Mouse (Mus musculus): ENCODE measurements at regions not wholly inside any gene's neighbourhood (a gene's known extent, or its start where the extent isn't known, plus 50 kb on each side); places are given as distances from the start of the nearest gene placed in this dataset.

GRCm38 (mm10) chr4:45647514-45647913, 115.2 kb upstream of the Shb start:
- no peak overlapping the region for H3K27ac ChIP-seq (replicated peaks; ENCODE audit: low read depth, low read length)
- peak; percentile 34 for DNase-seq (ENCODE audit: low spot score)
- no peaks in the 10 kb centered on the region for H3K9me3 ChIP-seq (ENCODE audit: control insufficient read depth, low read length)
- 81% methylated on average over 3 of the region's 3 CpGs for WGBS
- no peaks in the 10 kb centered on the region for H3K27me3 ChIP-seq (replicated peaks; ENCODE audit: control insufficient read depth, insufficient read depth, low read length)
- no peaks in the 10 kb centered on the region for H3K36me3 ChIP-seq (ENCODE audit: control insufficient read depth, insufficient read depth, low read length)
- H3K9ac ChIP-seq (ENCODE audit: low read depth, low read length), result no peak overlapping the region
- H3K4me3 ChIP-seq (ENCODE audit: low read depth, low read length), result no peak overlapping the region
- ATAC-seq (ENCODE audit: low read depth), result no peak
- no peak overlapping the region for H3K4me2 ChIP-seq (ENCODE audit: low read depth, low read length)
- no peaks in the 10 kb centered on the region for H3K4me1 ChIP-seq (ENCODE audit: control insufficient read depth, insufficient read depth, low read length)

GRCm38 (mm10) chr4:45642604-45643003, 110.3 kb upstream of the Shb start:
- Histone ChIP-seq H3K9ac (ENCODE audit: low read depth, low read length) (no peak overlapping the region), H3K27me3 (replicated peaks; ENCODE audit: control insufficient read depth, insufficient read depth, low read length) (no peaks in the 10 kb centered on the region), H3K27ac (replicated peaks; ENCODE audit: low read depth, low read length) (no peak overlapping the region), H3K4me2 (ENCODE audit: low read depth, low read length) (no peak overlapping the region), H3K4me1 (ENCODE audit: control insufficient read depth, insufficient read depth, low read length) (no peaks in the 10 kb centered on the region), H3K36me3 (ENCODE audit: control insufficient read depth, insufficient read depth, low read length) (no peaks in the 10 kb centered on the region), H3K4me3 (ENCODE audit: low read depth, low read length) (no peak overlapping the region), H3K9me3 (ENCODE audit: control insufficient read depth, low read length) (no peaks in the 10 kb centered on the region)
- 72% methylated on average over 10 of the region's 10 CpGs for WGBS
- DNase-seq (ENCODE audit: low spot score) (no peak), ATAC-seq (ENCODE audit: low read depth) (no peak)

GRCm38 (mm10) chr4:45641272-45641671, 109.0 kb upstream of the Shb start:
- WGBS, result 61% methylated on average over 5 of the region's 5 CpGs
- ATAC-seq (ENCODE audit: low read depth), result peak; percentile 62
- 0 out of 2 replicates have a peak, but pooled peaks cover 4% of the 10 kb centered on the region for H3K9me3 ChIP-seq (ENCODE audit: control insufficient read depth, low read length)

GRCm38 (mm10) chr4:45640713-45641112, 108.4 kb upstream of the Shb start:
- Histone ChIP-seq H3K27ac (replicated peaks; ENCODE audit: low read depth, low read length) (no peak overlapping the region), H3K4me3 (ENCODE audit: low read depth, low read length) (no peak overlapping the region), H3K36me3 (ENCODE audit: control insufficient read depth, insufficient read depth, low read length) (no peaks in the 10 kb centered on the region), H3K4me2 (ENCODE audit: low read depth, low read length) (no peak overlapping the region), H3K27me3 (replicated peaks; ENCODE audit: control insufficient read depth, insufficient read depth, low read length) (no peaks in the 10 kb centered on the region), H3K4me1 (ENCODE audit: control insufficient read depth, insufficient read depth, low read length) (no peaks in the 10 kb centered on the region), H3K9me3 (ENCODE audit: control insufficient read depth, low read length) (0 out of 2 replicates have a peak, but pooled peaks cover 6% of the 10 kb centered on the region), H3K9ac (ENCODE audit: low read depth, low read length) (no peak overlapping the region)
- ATAC-seq (ENCODE audit: low read depth), result no peak
- WGBS, result 65% methylated on average over 11 of the region's 11 CpGs
- no peak for DNase-seq (ENCODE audit: low spot score)

More at GRCm38 (mm10) chr4:45641272-45641671, 109.0 kb upstream of the Shb start:
- Histone ChIP-seq H3K27ac (replicated peaks; ENCODE audit: low read depth, low read length) (no peak overlapping the region), H3K4me1 (ENCODE audit: control insufficient read depth, insufficient read depth, low read length) (no peaks in the 10 kb centered on the region), H3K4me2 (ENCODE audit: low read depth, low read length) (no peak overlapping the region), H3K9ac (ENCODE audit: low read depth, low read length) (no peak overlapping the region), H3K36me3 (ENCODE audit: control insufficient read depth, insufficient read depth, low read length) (no peaks in the 10 kb centered on the region), H3K27me3 (replicated peaks; ENCODE audit: control insufficient read depth, insufficient read depth, low read length) (no peaks in the 10 kb centered on the region), H3K4me3 (ENCODE audit: low read depth, low read length) (no peak overlapping the region)
- DNase-seq (ENCODE audit: low spot score), result peak; percentile 35

GRCm38 (mm10) chr4:45639397-45640034, 107.2 kb upstream of the Shb start:
- H3K27ac ChIP-seq (replicated peaks; ENCODE audit: low read depth, low read length), result no peak overlapping the region
- 0 out of 2 replicates have a peak, but pooled peaks cover 6% of the 10 kb centered on the region for H3K9me3 ChIP-seq (ENCODE audit: control insufficient read depth, low read length)
- 85% methylated on average over 12 of the region's 12 CpGs for WGBS
- H3K27me3 ChIP-seq (replicated peaks; ENCODE audit: control insufficient read depth, insufficient read depth, low read length), result no peaks in the 10 kb centered on the region
- H3K4me3 ChIP-seq (ENCODE audit: low read depth, low read length), result no peak overlapping the region
- H3K9ac ChIP-seq (ENCODE audit: low read depth, low read length), result no peak overlapping the region
- DNase-seq (ENCODE audit: low spot score) (no peak), ATAC-seq (ENCODE audit: low read depth) (no peak)
- no peaks in the 10 kb centered on the region for H3K4me1 ChIP-seq (ENCODE audit: control insufficient read depth, insufficient read depth, low read length)
- no peak overlapping the region for H3K4me2 ChIP-seq (ENCODE audit: low read depth, low read length)
- no peaks in the 10 kb centered on the region for H3K36me3 ChIP-seq (ENCODE audit: control insufficient read depth, insufficient read depth, low read length)

GRCm38 (mm10) chr4:45638411-45638810, 106.1 kb upstream of the Shb start:
- 41% methylated on average over 8 of the region's 8 CpGs for WGBS
- ATAC-seq (ENCODE audit: low read depth), result no peak

GRCm38 (mm10) chr4:45631276-45632045, 99.2 kb upstream of the Shb start:
- no peak overlapping the region for H3K4me2 ChIP-seq (ENCODE audit: low read depth, low read length)
- 79% methylated on average over 7 of the region's 7 CpGs for WGBS
- H3K9ac ChIP-seq (ENCODE audit: low read depth, low read length), result no peak overlapping the region
- DNase-seq (ENCODE audit: low spot score) (no peak), ATAC-seq (ENCODE audit: low read depth) (no peak)
- no peaks in the 10 kb centered on the region for H3K27me3 ChIP-seq (replicated peaks; ENCODE audit: control insufficient read depth, insufficient read depth, low read length)
- no peak overlapping the region for H3K27ac ChIP-seq (replicated peaks; ENCODE audit: low read depth, low read length)
- no peaks in the 10 kb centered on the region for H3K36me3 ChIP-seq (ENCODE audit: control insufficient read depth, insufficient read depth, low read length)
- H3K9me3 ChIP-seq (ENCODE audit: control insufficient read depth, low read length), result 0 out of 2 replicates have a peak, but pooled peaks cover 3% of the 10 kb centered on the region
- H3K4me1 ChIP-seq (ENCODE audit: control insufficient read depth, insufficient read depth, low read length), result no peaks in the 10 kb centered on the region
- no peak overlapping the region for H3K4me3 ChIP-seq (ENCODE audit: low read depth, low read length)

More at GRCm38 (mm10) chr4:45638411-45638810, 106.1 kb upstream of the Shb start:
- no peak overlapping the region for H3K4me2 ChIP-seq (ENCODE audit: low read depth, low read length)
- no peak overlapping the region for H3K9ac ChIP-seq (ENCODE audit: low read depth, low read length)
- no peaks in the 10 kb centered on the region for H3K36me3 ChIP-seq (ENCODE audit: control insufficient read depth, insufficient read depth, low read length)
- no peaks in the 10 kb centered on the region for H3K4me1 ChIP-seq (ENCODE audit: control insufficient read depth, insufficient read depth, low read length)
- DNase-seq (ENCODE audit: low spot score), result no peak
- no peak overlapping the region for H3K27ac ChIP-seq (replicated peaks; ENCODE audit: low read depth, low read length)
- no peaks in the 10 kb centered on the region for H3K27me3 ChIP-seq (replicated peaks; ENCODE audit: control insufficient read depth, insufficient read depth, low read length)
- H3K9me3 ChIP-seq (ENCODE audit: control insufficient read depth, low read length), result 0 out of 2 replicates have a peak, but pooled peaks cover 6% of the 10 kb centered on the region
- no peak overlapping the region for H3K4me3 ChIP-seq (ENCODE audit: low read depth, low read length)

GRCm38 (mm10) chr4:45625633-45626032, 93.4 kb upstream of the Shb start:
- Histone ChIP-seq H3K27me3 (replicated peaks; ENCODE audit: control insufficient read depth, insufficient read depth, low read length) (no peaks in the 10 kb centered on the region), H3K9me3 (ENCODE audit: control insufficient read depth, low read length) (0 out of 2 replicates have a peak, but pooled peaks cover 5% of the 10 kb centered on the region), H3K4me1 (ENCODE audit: control insufficient read depth, insufficient read depth, low read length) (no peaks in the 10 kb centered on the region), H3K27ac (replicated peaks; ENCODE audit: low read depth, low read length) (no peak overlapping the region), H3K4me3 (ENCODE audit: low read depth, low read length) (no peak overlapping the region), H3K36me3 (ENCODE audit: control insufficient read depth, insufficient read depth, low read length) (no peaks in the 10 kb centered on the region), H3K4me2 (ENCODE audit: low read depth, low read length) (no peak overlapping the region), H3K9ac (ENCODE audit: low read depth, low read length) (no peak overlapping the region)
- ATAC-seq (ENCODE audit: low read depth) (no peak), DNase-seq (ENCODE audit: low spot score) (no peak)
- 84% methylated on average over 7 of the region's 7 CpGs for WGBS
